Mouse (Mus musculus) MEL (cell line): ENCODE measurements around the gene AI182371.

Experiments used
- CTCF ChIP-seq, 3 experiments: IDR thresholded peaks in 2 of 3; conservative IDR thresholded peaks in 1 of 3; 2 replicates each; pipeline ENCODE4 v1.5.1; 2011 to 2012; ENCODE audit warnings: low read length in 3 of 3, low read depth in 2 of 3, mild to moderate bottlenecking in 2 of 3, improper control_type of control experiment in 1 of 3, inconsistent platforms in 1 of 3, mixed read lengths in 1 of 3, moderate library complexity in 1 of 3; ENCODE audit not compliant: control insufficient read depth in 1 of 3, insufficient read depth in 1 of 3, poor library complexity in 1 of 3, severe bottlenecking in 1 of 3
- EP300 ChIP-seq, 2 experiments: IDR thresholded peaks; 2 replicates each; pipeline ENCODE4 v1.6.1; 2011; ENCODE audit warnings: improper control_type of control experiment in 2 of 2, low read length in 2 of 2, low read depth in 1 of 2, mild to moderate bottlenecking in 1 of 2
- MAFK ChIP-seq: IDR thresholded peaks from 2 replicates; pipeline ENCODE4 v1.6.1; 2011; ENCODE audit warnings: low read depth, mild to moderate bottlenecking, low read length, improper control_type of control experiment, borderline replicate concordance
- MAZ ChIP-seq: IDR thresholded peaks from 2 replicates; pipeline ENCODE4 v1.6.1; 2012; ENCODE audit warnings: low read depth, mild to moderate bottlenecking, inconsistent platforms, low read length, improper control_type of control experiment
- USF2 ChIP-seq, 2 experiments: IDR thresholded peaks; 2 replicates each; pipeline ENCODE4 v1.6.1; 2011 to 2012; ENCODE audit warnings: improper control_type of control experiment in 2 of 2, low read length in 2 of 2, borderline replicate concordance in 1 of 2, inconsistent platforms in 1 of 2, low read depth in 1 of 2, mild to moderate bottlenecking in 1 of 2; ENCODE audit not compliant: insufficient read depth in 1 of 2
- ZNF384 ChIP-seq: IDR thresholded peaks from 2 replicates; pipeline ENCODE4 v1.6.1; 2012; ENCODE audit warnings: low read depth, mild to moderate bottlenecking, inconsistent platforms, low read length, improper control_type of control experiment

DNA sequence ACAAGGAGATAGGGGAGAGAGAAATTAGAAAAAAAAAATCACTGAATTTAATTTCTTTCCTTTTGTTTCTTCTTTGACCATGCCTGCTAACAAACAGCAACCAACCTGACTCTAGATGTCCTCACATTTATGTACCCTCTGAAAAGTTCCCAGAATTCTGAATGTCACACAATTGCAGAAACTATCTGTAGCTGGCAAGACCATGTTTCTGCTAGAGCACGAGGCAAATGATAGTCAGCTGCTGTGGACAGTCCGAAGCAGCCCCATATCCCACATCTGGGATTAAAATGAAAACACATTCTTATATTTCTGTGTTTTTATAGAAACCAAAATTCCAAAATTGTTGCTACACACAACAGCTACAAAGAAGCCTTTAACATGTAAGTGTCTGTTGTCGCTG, at the start of gene AI182371:
- TF ChIP-seq CTCF (IDR thresholded peaks at IDR 0.05 in 2 of 3, conservative IDR thresholded peaks at IDR 0.05 in 1 of 3; ENCODE audit: control insufficient read depth in 1 of 3, insufficient read depth in 1 of 3, low read depth in 2 of 3, low read length in 3 of 3, poor library complexity in 1 of 3, severe bottlenecking in 1 of 3) (no peak), ZNF384 (no peak), USF2 (IDR thresholded peaks at IDR 0.05; ENCODE audit: borderline replicate concordance in 1 of 2, insufficient read depth in 1 of 2, low read depth in 1 of 2, low read length in 2 of 2) (no peak), EP300 (IDR thresholded peaks at IDR 0.05; ENCODE audit: low read depth in 1 of 2, low read length in 2 of 2) (no peak), MAFK (no peak), MAZ (no peak)
